Mouse (Mus musculus) testis, adult 2 months (tissue): ENCODE measurements around the gene Mapk8. TPM values are rescaled to one million over a fixed set of nuclear protein-coding genes. Genes with fewer than 3 reads are reported as not detected.

ENCODE experiments used
- H3K27ac ChIP-seq: fragments of 200-500 bp; 2 replicates; pipeline ENCODE4 v1.5.1; 2012; ENCODE audit warnings: low read depth, low read length; ENCODE audit not compliant: control insufficient read depth, insufficient read depth
- H3K27me3 ChIP-seq: fragments of 200-500 bp; 2 replicates; pipeline ENCODE4 v1.6.1; 2012; ENCODE audit warnings: mild to moderate bottlenecking, low read length, moderate library complexity; ENCODE audit not compliant: control insufficient read depth, insufficient read depth
- H3K36me3 ChIP-seq: fragments of 200-500 bp; 2 replicates; pipeline ENCODE4 v1.6.1; 2012; ENCODE audit warnings: mild to moderate bottlenecking, low read length; ENCODE audit not compliant: control insufficient read depth, insufficient read depth
- H3K4me1 ChIP-seq: fragments of 200-500 bp; 2 replicates; pipeline ENCODE4 v1.6.1; 2012; ENCODE audit warnings: low read length; ENCODE audit not compliant: control insufficient read depth, insufficient read depth
- H3K4me3 ChIP-seq: fragments of 200-500 bp; 2 replicates; pipeline ENCODE4 v1.5.1; 2012; ENCODE audit warnings: low read depth, mild to moderate bottlenecking, low read length, moderate library complexity, mixed read lengths; ENCODE audit not compliant: control insufficient read depth
- CTCF ChIP-seq: fragments of 200-500 bp; IDR thresholded peaks from 2 replicates; pipeline ENCODE4 v1.5.1; 2012; ENCODE audit warnings: low read depth, mild to moderate bottlenecking, inconsistent platforms, low read length, moderate library complexity; ENCODE audit not compliant: control insufficient read depth, insufficient read depth, insufficient replicate concordance
- POLR2A ChIP-seq: fragments of 200-500 bp; IDR thresholded peaks from 2 replicates; pipeline ENCODE4 v1.6.1; 2012; ENCODE audit warnings: low read depth, mild to moderate bottlenecking, inconsistent platforms, low read length, moderate library complexity; ENCODE audit not compliant: control insufficient read depth
- polyA plus RNA-seq: library from polyadenylated mRNA; depleted of rRNA; stranded (reverse); fragments of >200 nt; gene quantifications from 2 replicates; pipeline ENCODE4 v1.2.3, GENCODE M21; 2012

Gene Mapk8
- polyA plus RNA-seq, 1 experiment = 27.0 TPM

- no peak for TF ChIP-seq POLR2A
- no peaks in the 10 kb centered on the region for H3K27me3 ChIP-seq
- no peak overlapping the region for H3K4me3 ChIP-seq
- no peak overlapping the region for H3K27ac ChIP-seq
- H3K4me1 ChIP-seq = no peaks in the 10 kb centered on the region
- H3K36me3 ChIP-seq = no peaks in the 10 kb centered on the region
Observed at GRCm38 (mm10) chr14:33424124-33424523, 22.8 kb downstream of the Mapk8 start.

- Histone ChIP-seq H3K36me3 (no peaks in the 10 kb centered on the region), H3K4me1 (no peaks in the 10 kb centered on the region), H3K27me3 (no peaks in the 10 kb centered on the region), H3K4me3 (no peak overlapping the region), H3K27ac (no peak overlapping the region)
- TF ChIP-seq CTCF (no peak), POLR2A (no peak)
Observed at GRCm38 (mm10) chr14:33423003-33423402, 24.0 kb downstream of the Mapk8 start.

GRCm38 (mm10) chr14:33418311-33418909, 28.5 kb downstream of the Mapk8 start:
- Histone ChIP-seq H3K4me1 (no peaks in the 10 kb centered on the region), H3K4me3 (no peak overlapping the region), H3K36me3 (no peaks in the 10 kb centered on the region), H3K27me3 (no peaks in the 10 kb centered on the region), H3K27ac (no peak overlapping the region)
- no peak for TF ChIP-seq POLR2A
- no peak for TF ChIP-seq CTCF

GRCm38 (mm10) chr14:33415746-33416145, 31.2 kb downstream of the Mapk8 start:
- H3K27me3 ChIP-seq = no peaks in the 10 kb centered on the region
- no peak overlapping the region for H3K4me3 ChIP-seq
- no peak for TF ChIP-seq CTCF
- TF ChIP-seq POLR2A = no peak

GRCm38 (mm10) chr14:33402331-33402730, 44.6 kb downstream of the Mapk8 start:
- Histone ChIP-seq H3K4me1 (no peaks in the 10 kb centered on the region), H3K4me3 (no peak overlapping the region), H3K27ac (no peak overlapping the region), H3K36me3 (no peaks in the 10 kb centered on the region; the same call in 1 of the 2 replicates), H3K27me3 (no peaks in the 10 kb centered on the region)
- TF ChIP-seq POLR2A (no peak), CTCF (no peak)

More at GRCm38 (mm10) chr14:33415746-33416145, 31.2 kb downstream of the Mapk8 start:
- Histone ChIP-seq H3K27ac (no peak overlapping the region), H3K36me3 (no peaks in the 10 kb centered on the region), H3K4me1 (no peaks in the 10 kb centered on the region)

GRCm38 (mm10) chr14:33400019-33400418, 46.9 kb downstream of the Mapk8 start:
- Histone ChIP-seq H3K27me3 (no peaks in the 10 kb centered on the region), H3K4me3 (no peak overlapping the region), H3K27ac (no peak overlapping the region), H3K36me3 (no peaks in the 10 kb centered on the region; the same call in 1 of the 2 replicates), H3K4me1 (no peaks in the 10 kb centered on the region)
- TF ChIP-seq CTCF (no peak), POLR2A (no peak)

GRCm38 (mm10) chr14:33398065-33398860, 48.7 kb downstream of the Mapk8 start:
- no peak overlapping the region for H3K4me3 ChIP-seq
- no peaks in the 10 kb centered on the region; the same call in 1 of the 2 replicates for H3K36me3 ChIP-seq

More at GRCm38 (mm10) chr14:33398065-33398860, 48.7 kb downstream of the Mapk8 start:
- H3K27me3 ChIP-seq = no peaks in the 10 kb centered on the region
- no peaks in the 10 kb centered on the region for H3K4me1 ChIP-seq
- H3K27ac ChIP-seq = no peak overlapping the region; the same call in 1 of the 2 replicates
- TF ChIP-seq POLR2A (no peak), CTCF (no peak)
